Mouse (Mus musculus): ENCODE results near the gene Hspa1l. TPM values are rescaled to one million over a fixed set of nuclear protein-coding genes. Genes with fewer than 3 reads are reported as not detected.

Hspa1l gene
- polyA plus RNA-seq, 1 experiment from 2014 or later: 1.1 TPM

DNA sequence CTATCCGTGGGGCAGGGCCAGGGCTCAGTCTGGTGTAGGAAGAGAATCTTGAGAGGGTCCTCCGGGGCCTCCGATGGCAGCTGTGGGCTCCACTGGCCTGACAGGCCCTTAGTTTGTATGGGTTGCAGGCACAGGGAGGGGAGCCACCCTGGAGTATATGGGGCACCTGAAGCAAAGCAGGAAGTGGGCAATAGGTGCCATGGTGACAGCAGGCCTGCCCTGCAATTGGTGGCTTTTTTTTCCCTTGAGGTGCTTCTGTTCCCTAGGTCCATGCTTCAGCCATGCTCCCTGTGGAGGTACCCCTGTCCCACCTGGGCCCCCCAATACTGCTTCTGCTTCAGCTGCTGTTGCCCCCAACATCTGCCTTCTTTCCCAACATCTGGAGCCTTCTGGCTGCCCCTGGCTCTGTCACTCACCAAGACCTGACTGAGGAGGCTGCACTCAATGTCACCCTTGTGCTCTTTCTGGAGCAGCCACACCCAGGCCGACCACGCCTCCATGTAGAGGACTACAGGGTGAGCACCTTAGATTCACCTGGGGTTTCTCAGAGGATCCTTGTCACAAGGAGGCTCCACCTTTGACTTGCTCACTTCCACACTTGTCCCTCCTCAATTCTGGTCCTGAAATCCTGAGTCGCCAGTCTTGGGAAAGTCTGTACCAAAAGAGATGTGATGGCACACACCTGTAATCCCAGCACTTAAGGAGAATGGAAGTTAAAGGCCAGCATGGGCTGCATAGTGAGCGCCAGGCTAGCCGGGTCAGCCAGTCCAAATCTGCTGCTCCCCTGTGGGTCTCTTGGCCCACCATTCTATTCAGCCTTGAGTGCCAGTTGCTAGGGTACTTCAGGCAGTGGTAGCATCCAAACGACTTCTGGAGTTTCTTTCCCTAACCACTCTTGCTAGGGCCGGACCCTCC lies 44.5 kb downstream of the Hspa1l start:
- DNase-seq (ENCODE audit: low spot score): no peak
- Histone ChIP-seq H3K36me3 (replicated peaks) (peaks cover 63% of the 10 kb centered on the region), H3K4me1 (peaks cover 14% of the 10 kb centered on the region), H3K9me3 (no peaks in the 10 kb centered on the region), H3K4me3 (peak overlapping the region; percentile 11; the same call in 1 of the 2 replicates), H3K27ac (replicated peaks) (no peak overlapping the region), H3K27me3 (replicated peaks; ENCODE audit: low read depth, poor library complexity, severe bottlenecking) (no peaks in the 10 kb centered on the region)
- WGBS: 78% methylated on average over 10 of the region's 10 CpGs

GRCm38 (mm10) chr17:35017706-35018030 lies 45.2 kb downstream of the Hspa1l start:
- WGBS: 74% methylated on average over 14 of the region's 14 CpGs
- peaks cover 15% of the 10 kb centered on the region for H3K4me1 ChIP-seq
- peaks cover 57% of the 10 kb centered on the region for H3K36me3 ChIP-seq (replicated peaks)
- H3K27me3 ChIP-seq (replicated peaks; ENCODE audit: low read depth, poor library complexity, severe bottlenecking): no peaks in the 10 kb centered on the region
- DNase-seq (ENCODE audit: low spot score): no peak
- no peak overlapping the region for H3K27ac ChIP-seq (replicated peaks)
- no peaks in the 10 kb centered on the region for H3K9me3 ChIP-seq
- H3K4me3 ChIP-seq: 0 out of 2 replicates have a peak overlapping the region, but pooled peaks have one; percentile 11

DNA sequence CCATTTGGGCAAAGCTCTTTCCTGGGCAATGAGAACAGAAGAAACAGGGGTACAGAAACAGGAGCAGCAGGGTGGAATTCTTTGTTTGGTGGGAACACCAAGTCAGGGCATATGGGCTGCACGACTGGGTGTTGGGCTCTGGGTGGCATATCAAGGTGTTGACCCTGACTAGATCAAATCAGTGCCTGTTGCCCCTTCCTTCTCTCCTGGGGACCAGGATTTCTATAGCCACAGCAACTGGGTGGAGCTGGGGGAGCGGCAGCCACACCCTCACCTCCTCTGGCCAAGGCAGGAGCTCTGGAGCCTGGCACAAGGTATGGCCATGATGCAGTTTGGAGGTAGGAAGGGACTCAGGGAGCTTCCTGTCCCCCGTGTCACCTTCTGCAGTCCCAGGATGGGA lies 45.7 kb downstream of the Hspa1l start:
- Histone ChIP-seq H3K36me3 (replicated peaks) (peaks cover 52% of the 10 kb centered on the region), H3K4me1 (peaks cover 16% of the 10 kb centered on the region), H3K4me3 (no peak overlapping the region), H3K27ac (replicated peaks) (0 out of 2 replicates have a peak overlapping the region, but pooled peaks have one; percentile 3), H3K27me3 (replicated peaks; ENCODE audit: low read depth, poor library complexity, severe bottlenecking) (no peaks in the 10 kb centered on the region), H3K9me3 (no peaks in the 10 kb centered on the region)
- WGBS: 86% methylated on average over 3 of the region's 3 CpGs
- no peak for DNase-seq (ENCODE audit: low spot score)

DNA sequence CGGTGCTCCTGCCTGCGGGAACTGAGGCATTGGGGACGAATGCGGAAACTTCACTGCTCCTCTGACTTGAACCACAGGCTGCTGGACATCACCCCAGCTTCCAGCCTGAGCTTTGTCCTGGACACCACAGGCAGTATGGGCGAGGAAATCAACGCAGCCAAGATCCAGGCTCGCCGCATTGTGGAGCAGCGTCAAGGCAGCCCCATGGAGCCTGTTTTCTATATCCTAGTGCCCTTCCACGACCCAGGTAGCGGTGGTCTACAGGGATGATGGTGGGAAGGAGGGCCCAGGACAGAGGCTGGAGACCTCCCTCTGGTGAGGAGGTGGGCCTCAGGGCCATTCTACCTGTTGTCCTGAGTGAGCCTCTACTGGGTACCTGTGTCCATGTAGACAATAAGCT lies 47.4 kb downstream of the Hspa1l start:
- Histone ChIP-seq H3K36me3 (replicated peaks) (peaks cover 35% of the 10 kb centered on the region), H3K9me3 (no peaks in the 10 kb centered on the region), H3K4me1 (peaks cover 33% of the 10 kb centered on the region), H3K4me3 (peak overlapping the region; percentile 25; the same call in 1 of the 2 replicates), H3K27ac (replicated peaks) (no peak overlapping the region), H3K27me3 (replicated peaks; ENCODE audit: low read depth, poor library complexity, severe bottlenecking) (no peaks in the 10 kb centered on the region)
- 82% methylated on average over 11 of the region's 11 CpGs for WGBS
- no peak for DNase-seq (ENCODE audit: low spot score)

GRCm38 (mm10) chr17:35020551-35020950 lies 48.0 kb downstream of the Hspa1l start:
- 86% methylated on average over 8 of the region's 8 CpGs for WGBS

GRCm38 (mm10) chr17:35021163-35021808 lies 48.8 kb downstream of the Hspa1l start:
- H3K36me3 ChIP-seq (replicated peaks): peaks cover 21% of the 10 kb centered on the region
- H3K4me3 ChIP-seq: peak overlapping the region; percentile 41
- peaks cover 44% of the 10 kb centered on the region for H3K4me1 ChIP-seq
- no peaks in the 10 kb centered on the region for H3K9me3 ChIP-seq
- peak; percentile 92 for DNase-seq (ENCODE audit: low spot score)
- WGBS: 5% methylated on average over 17 of the region's 17 CpGs
- no peaks in the 10 kb centered on the region for H3K27me3 ChIP-seq (replicated peaks; ENCODE audit: low read depth, poor library complexity, severe bottlenecking)
- peak overlapping the region; percentile 78 for H3K27ac ChIP-seq (replicated peaks)

More at GRCm38 (mm10) chr17:35020551-35020950, 48.0 kb downstream of the Hspa1l start:
- no peaks in the 10 kb centered on the region for H3K9me3 ChIP-seq
- H3K27ac ChIP-seq (replicated peaks): no peak overlapping the region
- no peak for DNase-seq (ENCODE audit: low spot score)
- H3K4me1 ChIP-seq: peaks cover 37% of the 10 kb centered on the region
- H3K36me3 ChIP-seq (replicated peaks): peaks cover 28% of the 10 kb centered on the region
- peak overlapping the region; percentile 41; the same call in 1 of the 2 replicates for H3K4me3 ChIP-seq
- no peaks in the 10 kb centered on the region for H3K27me3 ChIP-seq (replicated peaks; ENCODE audit: low read depth, poor library complexity, severe bottlenecking)

DNA sequence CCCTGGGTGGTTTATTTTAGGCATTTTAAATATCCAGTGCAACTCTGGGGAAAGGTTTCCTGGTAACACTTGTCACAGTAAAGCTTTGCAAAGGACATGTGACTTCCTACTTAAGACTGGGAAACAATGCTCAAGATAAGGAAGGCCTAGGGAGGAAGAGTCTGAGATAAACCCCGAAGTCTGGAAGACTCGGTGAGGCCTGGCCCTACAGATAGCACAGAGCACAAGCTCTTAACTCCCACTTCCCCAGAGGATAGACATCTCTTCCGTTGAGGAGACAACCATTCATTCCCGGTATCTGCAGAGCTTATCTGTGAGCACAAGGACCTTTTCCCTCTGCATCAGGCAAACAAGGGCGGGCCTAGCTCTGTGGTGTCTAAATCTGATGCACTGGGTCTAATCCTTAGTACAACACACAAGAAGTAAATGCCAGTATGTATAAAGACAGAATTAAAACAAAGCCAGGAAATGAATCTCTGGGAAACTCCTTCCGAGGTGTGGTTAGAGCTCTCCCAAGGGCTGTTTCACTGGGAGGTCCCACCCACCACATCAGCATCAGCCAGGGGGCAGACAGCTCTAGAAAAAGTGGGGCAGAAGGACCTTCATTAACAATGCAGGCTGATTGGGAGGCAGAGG lies 49.5 kb downstream of the Hspa1l start:
- peaks cover 14% of the 10 kb centered on the region for H3K36me3 ChIP-seq (replicated peaks)
- DNase-seq (ENCODE audit: low spot score): no peak
- no peaks in the 10 kb centered on the region for H3K27me3 ChIP-seq (replicated peaks; ENCODE audit: low read depth, poor library complexity, severe bottlenecking)
- H3K4me3 ChIP-seq: peak overlapping the region; percentile 41
- H3K4me1 ChIP-seq: peaks cover 51% of the 10 kb centered on the region
- WGBS: 68% methylated on average over 6 of the region's 6 CpGs
- H3K9me3 ChIP-seq: no peaks in the 10 kb centered on the region
- peak overlapping the region; percentile 78 for H3K27ac ChIP-seq (replicated peaks)

DNA sequence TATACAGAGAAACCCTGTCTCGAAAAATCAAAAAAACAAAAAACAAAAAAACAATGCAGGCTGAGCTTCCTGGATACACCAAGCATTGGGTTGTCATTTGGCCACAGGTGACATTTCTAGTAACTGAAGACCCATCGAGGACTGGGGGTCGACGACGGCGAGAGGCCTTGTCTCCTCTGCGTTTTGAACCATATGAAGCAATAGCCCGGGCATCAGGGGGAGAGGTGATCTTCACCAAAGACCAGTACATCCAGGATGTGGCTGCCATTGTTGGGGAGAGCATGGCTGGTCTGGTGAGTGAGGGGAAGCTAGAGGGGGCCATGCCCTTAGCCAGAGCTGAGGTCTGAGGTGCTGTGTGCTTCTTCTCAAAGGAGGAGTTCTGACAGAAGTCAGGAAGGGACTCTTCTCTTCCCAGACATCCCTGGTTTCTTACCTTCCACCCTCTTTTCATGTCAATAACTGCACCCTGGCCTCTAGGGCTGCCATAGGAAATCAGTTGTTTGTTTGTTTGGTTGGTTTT lies 50.1 kb downstream of the Hspa1l start:
- Histone ChIP-seq H3K4me3 (no peak overlapping the region), H3K27ac (replicated peaks) (no peak overlapping the region), H3K9me3 (no peaks in the 10 kb centered on the region), H3K36me3 (replicated peaks) (peaks cover 7% of the 10 kb centered on the region), H3K27me3 (replicated peaks; ENCODE audit: low read depth, poor library complexity, severe bottlenecking) (no peaks in the 10 kb centered on the region), H3K4me1 (peaks cover 57% of the 10 kb centered on the region)
- 94% methylated on average over 8 of the region's 8 CpGs for WGBS
- DNase-seq (ENCODE audit: low spot score): no peak

DNA sequence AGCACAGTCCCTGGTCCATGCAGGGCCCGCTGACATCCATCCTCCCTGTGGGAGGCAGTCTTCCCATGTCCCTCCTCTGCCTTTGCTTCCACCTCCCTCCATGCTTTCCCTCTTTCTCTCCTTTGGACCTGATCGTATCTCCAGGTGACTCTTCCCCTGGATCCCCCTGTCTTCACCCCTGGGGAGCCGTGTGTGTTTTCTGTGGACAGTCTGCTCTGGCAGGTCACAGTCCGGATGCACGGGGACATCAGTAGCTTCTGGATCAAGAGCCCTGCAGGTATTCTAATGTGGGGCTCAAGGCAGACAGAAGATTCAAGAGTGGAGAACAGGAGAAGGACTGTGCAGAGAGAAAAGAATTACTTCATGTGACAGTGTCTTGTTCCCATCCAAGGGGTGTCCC lies 50.7 kb downstream of the Hspa1l start:
- H3K36me3 ChIP-seq (replicated peaks): peaks cover 4% of the 10 kb centered on the region
- DNase-seq (ENCODE audit: low spot score): no peak
- 84% methylated on average over 5 of the region's 5 CpGs for WGBS
- H3K4me1 ChIP-seq: peaks cover 63% of the 10 kb centered on the region
- H3K27ac ChIP-seq (replicated peaks): peak overlapping the region; percentile 26
- no peak overlapping the region for H3K4me3 ChIP-seq
- no peaks in the 10 kb centered on the region for H3K9me3 ChIP-seq
- H3K27me3 ChIP-seq (replicated peaks; ENCODE audit: low read depth, poor library complexity, severe bottlenecking): no peaks in the 10 kb centered on the region

- Histone ChIP-seq H3K36me3 (replicated peaks) (peaks cover 2% of the 10 kb centered on the region), H3K9me3 (no peaks in the 10 kb centered on the region), H3K4me1 (peaks cover 68% of the 10 kb centered on the region), H3K4me3 (no peak overlapping the region), H3K27ac (replicated peaks) (no peak overlapping the region), H3K27me3 (replicated peaks; ENCODE audit: low read depth, poor library complexity, severe bottlenecking) (0 out of 2 replicates have a peak, but pooled peaks cover under 1% of the 10 kb centered on the region)
- no peak for DNase-seq (ENCODE audit: low spot score)
- 67% methylated on average over 4 of the region's 4 CpGs for WGBS
Observed at GRCm38 (mm10) chr17:35023756-35024155, 51.3 kb downstream of the Hspa1l start.

GRCm38 (mm10) chr17:35024261-35024660 lies 51.8 kb downstream of the Hspa1l start:
- H3K4me1 ChIP-seq: peaks cover 73% of the 10 kb centered on the region
- no peaks in the 10 kb centered on the region; the same call in 1 of the 2 replicates for H3K36me3 ChIP-seq (replicated peaks)
- no peak for DNase-seq (ENCODE audit: low spot score)
- H3K4me3 ChIP-seq: peak overlapping the region; percentile 17; the same call in 1 of the 2 replicates
- 79% methylated on average over 13 of the region's 13 CpGs for WGBS
- H3K27me3 ChIP-seq (replicated peaks; ENCODE audit: low read depth, poor library complexity, severe bottlenecking): 0 out of 2 replicates have a peak, but pooled peaks cover 3% of the 10 kb centered on the region
- H3K27ac ChIP-seq (replicated peaks): peak overlapping the region; percentile 59; the same call in 1 of the 2 replicates
- no peaks in the 10 kb centered on the region for H3K9me3 ChIP-seq
